Mouse (Mus musculus) heart, adult 2 months (tissue): ENCODE measurements around the gene Tgfbr3. TPM values are rescaled to one million over a fixed set of nuclear protein-coding genes. Genes with fewer than 3 reads are reported as not detected.

Experiments used
- DNase-seq, 2 experiments: peaks; one replicate each; pipeline ENCODE4 v3.0.0; 2021
- H3K27ac ChIP-seq: fragments of 200-600 bp; 2 replicates; pipeline ENCODE4 v1.8.1; 2022
- H3K27me3 ChIP-seq: fragments of 200-500 bp; 2 replicates; pipeline ENCODE4 v1.6.1; 2012; ENCODE audit warnings: mild to moderate bottlenecking, low read length, inconsistent platforms, mixed read lengths; ENCODE audit not compliant: control insufficient read depth, insufficient read depth
- H3K36me3 ChIP-seq: fragments of 200-500 bp; 2 replicates; pipeline ENCODE4 v1.6.1; 2012; ENCODE audit warnings: low read length, inconsistent platforms; ENCODE audit not compliant: control insufficient read depth, insufficient read depth
- H3K4me1 ChIP-seq: fragments of 200-500 bp; 2 replicates; pipeline ENCODE4 v1.6.1; 2011; ENCODE audit warnings: low read length; ENCODE audit not compliant: control insufficient read depth, insufficient read depth
- H3K4me3 ChIP-seq: fragments of 200-600 bp; 2 replicates; pipeline ENCODE4 v1.8.1; 2022
- H3K79me2 ChIP-seq: fragments of 200-500 bp; replicated peaks from 2 replicates; pipeline ENCODE4 v1.6.1; 2012; ENCODE audit warnings: mild to moderate bottlenecking, inconsistent platforms, low read length, moderate library complexity, mixed read lengths; ENCODE audit not compliant: control insufficient read depth, insufficient read depth
- H3K9ac ChIP-seq: fragments of 200-500 bp; 2 replicates; pipeline ENCODE4 v1.6.1; 2012; ENCODE audit warnings: low read depth, mild to moderate bottlenecking, control low read depth, inconsistent platforms, low read length, mixed read lengths
- CTCF ChIP-seq: fragments of 200-600 bp; IDR thresholded peaks from 2 replicates; pipeline ENCODE4 v1.8.1; 2022; ENCODE audit warnings: antibody characterized with exemption, mild to moderate bottlenecking, moderate library complexity
- EP300 ChIP-seq: fragments of 200-500 bp; IDR thresholded peaks from 2 replicates; pipeline ENCODE4 v1.6.1; 2011; ENCODE audit warnings: low read depth, low read length, control low read depth; ENCODE audit not compliant: insufficient read depth
- POLR2A ChIP-seq: fragments of 200-500 bp; IDR thresholded peaks from 2 replicates; pipeline ENCODE4 v1.6.1; 2011; ENCODE audit warnings: mild to moderate bottlenecking, low read depth, low read length, control low read depth; ENCODE audit not compliant: insufficient read depth
- WGBS: fragments of 180-500 bp; shearing (Covaris S2); methylation state at CpG from one replicate; pipeline ENCODE4 v1.1.7; 2018; 5-methylcytosine and 5-hydroxymethylcytosine counted together
- intact Hi-C: fragments of 180-260 bp; cut with DNase I; formaldehyde crosslinking; loops from one replicate; pipeline ENCODE4 v1.15.1; 2025
- long read RNA-seq: library from polyadenylated mRNA; stranded (forward); transcript quantifications from one replicate; pipeline ENCODE4 v2.0.0, GENCODE M21; 2021
- polyA plus RNA-seq: library from polyadenylated mRNA; depleted of rRNA; stranded (reverse); fragments of >200 nt; gene quantifications from 2 replicates; pipeline ENCODE4 v1.2.3, GENCODE M21; 2012; rRNA removed
- total RNA-seq, 2 experiments: library from RNA; stranded (reverse); gene quantifications; 2 replicates each; pipeline ENCODE4 v1.2.3; 2021

Tgfbr3 gene
- 10 to 100 TPM; 41.2 to 47.6 TPM for total RNA-seq
- polyA plus RNA-seq = 27.2 and 32.6 TPM in 2 replicates
- long read RNA-seq, full-length matches to known transcripts = 7 of 19 reads
- long read RNA-seq, partial matches to known transcripts = 3 of 19 reads
- long read RNA-seq, other reads (novel, unspliced or antisense) = 9 of 19 reads

DNA sequence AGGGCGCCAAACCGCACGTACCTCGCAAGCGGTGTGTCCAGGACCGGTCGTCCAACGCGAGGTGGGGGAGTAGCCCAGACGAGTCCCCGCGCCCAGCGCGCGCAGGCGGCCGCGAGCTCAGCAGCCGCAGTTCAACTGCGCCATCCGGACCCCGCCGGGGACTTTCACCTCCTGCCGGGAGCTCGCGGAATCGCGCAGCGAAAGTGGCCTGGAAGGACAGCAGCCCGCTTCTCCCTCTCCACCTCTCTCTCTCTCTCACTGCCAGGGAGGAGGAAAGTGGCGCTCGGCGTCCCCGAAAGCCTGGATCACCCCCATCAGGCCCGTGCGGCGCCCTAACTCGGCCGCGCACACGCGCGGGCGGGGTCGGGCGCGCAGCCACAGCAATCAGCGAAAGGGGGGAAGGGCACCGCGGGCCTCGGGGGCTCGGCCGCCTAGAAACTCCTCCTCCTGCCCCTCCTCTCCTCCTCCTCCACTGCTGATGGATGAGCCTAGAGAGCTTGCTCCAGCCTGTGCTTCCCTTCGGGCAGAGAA is at the start of gene Tgfbr3:
TSS of gene Tgfbr3 (minus strand) at position 396 of the 531 bp plus-strand sequence.
- TF ChIP-seq EP300 = 0 out of 2 replicates have a peak, but pooled peaks have one; percentile 45
- TF ChIP-seq POLR2A = peak; percentile 86
- TF ChIP-seq CTCF = peak; percentile 77
- WGBS = under 1% methylated on average over 37 of the region's 54 CpGs
- peak; percentile 91 for DNase-seq
- Histone ChIP-seq H3K4me3 (peak within 1 kb of the TSS; percentile 100), H3K9ac (peak within 1 kb of the TSS; percentile 99), H3K79me2 (peaks cover 4% of the 10 kb centered on the region), H3K36me3 (peaks cover 13% of the 10 kb centered on the region), H3K27ac (peak within 1 kb of the TSS; percentile 92), H3K4me1 (peaks cover 8% of the 10 kb centered on the region), H3K27me3 (no peaks in the 10 kb centered on the region)
- intact Hi-C loops = loop anchor here (1.0 to 5.0 kb wide), 6 partner anchors 57 to 292 kb away; no protein-coding TSS in a partner anchor

DNA sequence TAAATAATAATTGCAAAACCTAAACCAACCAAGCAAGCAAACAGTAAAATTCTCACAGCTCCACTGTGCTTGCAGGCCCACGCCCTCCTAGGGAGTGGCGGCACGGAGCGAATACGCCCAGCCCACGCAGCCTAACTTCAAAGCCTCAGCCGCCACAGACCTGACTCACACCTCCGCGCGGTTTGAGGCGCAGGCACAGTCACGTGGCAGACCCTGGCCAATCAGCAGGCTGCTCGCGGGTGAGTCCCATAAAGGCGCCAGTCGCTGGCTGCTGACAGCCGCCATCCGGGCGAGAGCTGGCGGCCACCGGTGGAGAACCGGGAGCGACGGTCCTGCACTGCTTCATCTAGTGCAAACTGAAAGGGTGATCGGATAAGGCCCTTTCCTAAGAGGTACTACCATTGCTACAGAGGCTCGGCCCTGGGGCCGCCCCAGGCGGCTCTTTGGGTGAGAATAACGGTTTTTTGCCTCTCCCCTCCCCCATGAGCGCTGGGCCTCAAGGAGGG is 41.5 kb upstream of the Tgfbr3 start, which contains the start of gene Brdt:
TSS of gene Brdt (plus strand) at position 244 of the 506 bp plus-strand sequence.
- intact Hi-C loops = no loop called here

DNA sequence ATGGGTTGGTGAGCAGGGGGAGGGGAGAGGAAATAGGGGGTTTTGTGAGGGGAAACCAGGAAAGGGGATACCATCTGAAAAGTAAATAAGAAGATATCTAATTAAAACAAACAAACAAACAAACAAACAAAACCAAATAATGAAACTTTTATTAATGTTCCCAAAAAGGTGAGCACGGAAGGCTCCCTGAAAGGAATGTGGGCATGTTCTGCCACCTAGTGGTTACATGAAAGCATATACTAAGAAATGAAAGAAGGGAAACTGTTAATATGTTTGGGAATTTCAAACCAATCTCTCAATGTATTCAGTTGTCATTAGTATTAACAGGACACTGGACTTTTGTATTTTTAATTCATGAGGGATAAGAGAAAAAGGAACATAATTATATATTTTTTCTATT is 31.3 kb upstream of the Tgfbr3 start:
- DNase-seq = no peak
- no peaks in the 10 kb centered on the region for H3K36me3 ChIP-seq
- WGBS = 2% methylated on average over 1 of the region's 1 CpGs
- TF ChIP-seq CTCF = peak; percentile 89
- no peak for TF ChIP-seq EP300
- TF ChIP-seq POLR2A = no peak
- H3K27ac ChIP-seq = no peak overlapping the region
- intact Hi-C loops = loop anchor here (1.0 kb wide), 2 partner anchors 330 to 460 kb away; no protein-coding TSS in a partner anchor
- H3K79me2 ChIP-seq = no peaks in the 10 kb centered on the region
- no peaks in the 10 kb centered on the region for H3K4me1 ChIP-seq
- H3K4me3 ChIP-seq = no peak overlapping the region
- H3K27me3 ChIP-seq = no peaks in the 10 kb centered on the region
- no peak overlapping the region for H3K9ac ChIP-seq

More for the DNA sequence above, 41.5 kb upstream of the Tgfbr3 start, which contains the start of gene Brdt:
- Histone ChIP-seq H3K27ac (no peak within 1 kb of the TSS), H3K79me2 (no peaks in the 10 kb centered on the region), H3K27me3 (no peaks in the 10 kb centered on the region), H3K4me1 (no peaks in the 10 kb centered on the region; the same call in 1 of the 2 replicates), H3K9ac (no peak within 1 kb of the TSS), H3K36me3 (no peaks in the 10 kb centered on the region), H3K4me3 (no peak within 1 kb of the TSS)
- DNase-seq = no peak
- WGBS = 89% methylated on average over 30 of the region's 30 CpGs
- TF ChIP-seq CTCF (no peak), POLR2A (no peak), EP300 (no peak)

DNA sequence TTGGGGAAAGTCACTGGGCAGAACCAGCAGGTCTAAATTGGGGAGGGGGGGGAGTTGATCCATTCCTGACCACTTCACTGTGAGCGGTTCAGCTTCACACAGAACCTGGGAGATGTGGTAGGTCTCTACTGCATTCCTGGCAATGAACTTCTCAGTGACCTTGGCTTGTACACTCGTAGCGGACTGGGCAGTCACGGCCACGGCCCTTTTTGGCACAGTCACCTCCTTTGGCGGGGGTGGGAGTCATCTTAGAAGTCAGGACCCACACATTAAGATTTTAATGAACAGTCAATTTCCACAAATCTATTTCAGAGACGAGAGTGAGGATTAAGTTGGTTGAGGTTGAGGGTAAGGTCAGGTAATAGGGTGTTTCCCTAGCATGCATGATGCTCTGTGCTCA is 27.7 kb upstream of the Tgfbr3 start:
- Histone ChIP-seq H3K27me3 (no peaks in the 10 kb centered on the region), H3K4me3 (no peak overlapping the region), H3K79me2 (no peaks in the 10 kb centered on the region), H3K36me3 (no peaks in the 10 kb centered on the region), H3K27ac (no peak overlapping the region), H3K4me1 (no peaks in the 10 kb centered on the region), H3K9ac (no peak overlapping the region)
- no peak for DNase-seq
- intact Hi-C loops = no loop called here
- TF ChIP-seq POLR2A = no peak
- TF ChIP-seq EP300 = no peak
- no peak for TF ChIP-seq CTCF
- WGBS = 92% methylated on average over 7 of the region's 7 CpGs

DNA sequence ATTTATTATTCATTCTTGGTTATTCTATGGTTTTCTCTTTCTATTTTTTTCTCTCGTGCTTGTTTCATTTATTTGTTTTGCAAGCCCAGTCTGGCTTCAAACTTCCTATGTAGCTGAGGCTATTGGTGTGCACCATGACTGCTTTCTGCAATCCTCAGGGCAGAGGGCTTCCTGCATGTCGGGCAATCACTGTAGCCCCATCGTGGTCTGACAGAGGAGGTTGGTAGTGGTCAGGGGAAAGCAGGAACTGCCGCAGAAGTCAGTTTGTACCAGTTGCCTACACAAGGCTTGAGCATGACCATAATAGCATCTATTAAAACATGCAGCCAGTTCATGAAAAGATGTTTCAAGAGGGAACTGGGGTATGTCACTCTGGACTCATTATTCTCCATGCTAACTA is 18.0 kb upstream of the Tgfbr3 start:
- no peak overlapping the region for H3K27ac ChIP-seq
- TF ChIP-seq CTCF (no peak), EP300 (no peak), POLR2A (no peak)
- H3K4me1 ChIP-seq = peaks cover 2% of the 10 kb centered on the region; the same call in 1 of the 2 replicates
- H3K4me3 ChIP-seq = no peak overlapping the region
- intact Hi-C loops = no loop called here
- no peak overlapping the region for H3K9ac ChIP-seq
- no peak for DNase-seq
- H3K36me3 ChIP-seq = no peaks in the 10 kb centered on the region
- 66% methylated on average over 4 of the region's 4 CpGs for WGBS
- no peaks in the 10 kb centered on the region; the same call in 1 of the 2 replicates for H3K27me3 ChIP-seq
- no peaks in the 10 kb centered on the region for H3K79me2 ChIP-seq
